Mouse (Mus musculus) forebrain, embryonic 15.5 days (tissue): ENCODE results near the gene Frrs1l. TPM values are rescaled to one million over a fixed set of nuclear protein-coding genes. Genes with fewer than 3 reads are reported as not detected.
A peak's percentile ranks its signal among the peaks of the same experiment; 100 is the strongest.

ENCODE experiments used
- ATAC-seq: fragments of 200-750 bp; cut with Nextera tagmentation; replicated peaks from 2 replicates; pipeline ENCODE4 v1.8.0; 2017; ENCODE audit warnings: mild to moderate bottlenecking, moderate TSS enrichment, moderate library complexity
- H3K27ac ChIP-seq: fragments of 300-500 bp; sonication (generic); replicated peaks from 2 replicates; pipeline ENCODE4 v1.5.1; 2015; ENCODE audit warnings: mild to moderate bottlenecking, inconsistent platforms
- H3K27me3 ChIP-seq: fragments of 300-500 bp; sonication (generic); 2 replicates; pipeline ENCODE4 v1.6.1; 2015; ENCODE audit warnings: inconsistent platforms
- H3K36me3 ChIP-seq: fragments of 300-500 bp; sonication (generic); 2 replicates; pipeline ENCODE4 v1.6.1; 2015; ENCODE audit warnings: mild to moderate bottlenecking, inconsistent platforms
- H3K4me1 ChIP-seq: fragments of 300-500 bp; sonication (generic); 2 replicates; pipeline ENCODE4 v1.6.1; 2015; ENCODE audit warnings: inconsistent platforms
- H3K4me2 ChIP-seq: fragments of 300-500 bp; sonication (generic); replicated peaks from 2 replicates; pipeline ENCODE4 v1.6.1; 2015; ENCODE audit warnings: mild to moderate bottlenecking, inconsistent platforms
- H3K4me3 ChIP-seq: fragments of 300-500 bp; sonication (generic); 2 replicates; pipeline ENCODE4 v1.5.1; 2015; ENCODE audit warnings: mild to moderate bottlenecking, inconsistent platforms
- H3K9ac ChIP-seq: fragments of 300-500 bp; sonication (generic); replicated peaks from 2 replicates; pipeline ENCODE4 v1.6.1; 2015; ENCODE audit warnings: mild to moderate bottlenecking, inconsistent platforms
- H3K9me3 ChIP-seq: fragments of 300-500 bp; sonication (generic); 2 replicates; pipeline ENCODE4 v1.6.1; 2016; ENCODE audit warnings: inconsistent platforms
- WGBS: fragments of 180-500 bp; shearing (Covaris S2); methylation state at CpG from one replicate; pipeline ENCODE4 v1.1.7; 2015; ENCODE audit warnings: mixed read lengths; 5-methylcytosine and 5-hydroxymethylcytosine counted together
- polyA plus RNA-seq: library from polyadenylated mRNA; unstranded; fragments of >200 nt; fragmentation: Nextera tagmentation; extraction: Ambion mirVana; gene quantifications from 2 replicates; pipeline ENCODE4 v1.2.1, GENCODE M21; 2015

Frrs1l gene
- polyA plus RNA-seq, 1 experiment from 2014 or later: 23.5 TPM

- Histone ChIP-seq H3K4me2 (no peak overlapping the region), H3K27me3 (no peaks in the 10 kb centered on the region), H3K4me1 (no peaks in the 10 kb centered on the region), H3K27ac (no peak overlapping the region), H3K4me3 (no peak overlapping the region), H3K36me3 (peaks cover 37% of the 10 kb centered on the region), H3K9me3 (no peaks in the 10 kb centered on the region), H3K9ac (no peak overlapping the region)
- ATAC-seq: no peak
- WGBS: 93% methylated on average over 6 of the region's 6 CpGs
These were observed 26.5 kb downstream of the Frrs1l start for GRCm38 (mm10) chr4:56963687-56964086.

- 85% methylated on average over 12 of the region's 12 CpGs for WGBS
- ATAC-seq: no peak
- Histone ChIP-seq H3K4me3 (no peak overlapping the region), H3K27ac (no peak overlapping the region), H3K27me3 (no peaks in the 10 kb centered on the region), H3K4me2 (no peak overlapping the region), H3K9ac (no peak overlapping the region), H3K36me3 (peaks cover 21% of the 10 kb centered on the region; the same call in 1 of the 2 replicates), H3K4me1 (no peaks in the 10 kb centered on the region), H3K9me3 (no peaks in the 10 kb centered on the region)
These were observed 28.8 kb downstream of the Frrs1l start for GRCm38 (mm10) chr4:56961320-56961925.

- Histone ChIP-seq H3K4me3 (no peak overlapping the region), H3K9ac (no peak overlapping the region), H3K4me1 (no peaks in the 10 kb centered on the region), H3K9me3 (no peaks in the 10 kb centered on the region), H3K27ac (no peak overlapping the region), H3K36me3 (peaks cover 16% of the 10 kb centered on the region; the same call in 1 of the 2 replicates), H3K27me3 (no peaks in the 10 kb centered on the region), H3K4me2 (no peak overlapping the region)
- 71% methylated on average over 9 of the region's 9 CpGs for WGBS
- no peak for ATAC-seq
These were observed 32.7 kb downstream of the Frrs1l start for GRCm38 (mm10) chr4:56957518-56957917.

GRCm38 (mm10) chr4:56953235-56953634, 37.0 kb downstream of the Frrs1l start:
- H3K9me3 ChIP-seq: no peaks in the 10 kb centered on the region
- H3K36me3 ChIP-seq: no peaks in the 10 kb centered on the region
- no peak overlapping the region for H3K4me3 ChIP-seq
- H3K27me3 ChIP-seq: no peaks in the 10 kb centered on the region
- no peak overlapping the region for H3K27ac ChIP-seq
- no peak overlapping the region for H3K4me2 ChIP-seq
- 70% methylated on average over 6 of the region's 6 CpGs for WGBS
- no peak for ATAC-seq
- H3K4me1 ChIP-seq: no peaks in the 10 kb centered on the region
- no peak overlapping the region for H3K9ac ChIP-seq

- Histone ChIP-seq H3K9ac (no peak overlapping the region), H3K9me3 (no peaks in the 10 kb centered on the region), H3K27ac (no peak overlapping the region), H3K36me3 (no peaks in the 10 kb centered on the region), H3K4me1 (peaks cover 2% of the 10 kb centered on the region; the same call in 1 of the 2 replicates), H3K27me3 (no peaks in the 10 kb centered on the region), H3K4me3 (no peak overlapping the region), H3K4me2 (no peak overlapping the region)
- ATAC-seq: no peak
- 88% methylated on average over 3 of the region's 3 CpGs for WGBS
These were observed 38.5 kb downstream of the Frrs1l start for GRCm38 (mm10) chr4:56951701-56952100.

- Histone ChIP-seq H3K4me2 (no peak overlapping the region), H3K4me3 (no peak overlapping the region), H3K9me3 (no peaks in the 10 kb centered on the region), H3K27me3 (no peaks in the 10 kb centered on the region), H3K27ac (no peak overlapping the region), H3K36me3 (no peaks in the 10 kb centered on the region), H3K4me1 (peaks cover 22% of the 10 kb centered on the region), H3K9ac (no peak overlapping the region)
- no peak for ATAC-seq
- 65% methylated on average over 6 of the region's 6 CpGs for WGBS
These were observed 40.7 kb downstream of the Frrs1l start for GRCm38 (mm10) chr4:56949494-56949893.

GRCm38 (mm10) chr4:56946641-56947640, 43.2 kb downstream of the Frrs1l start, which contains the start of gene Tmem245:
Tmem245 (minus strand) TSS chr4:56947437.
- peak within 1 kb of the TSS; percentile 92 for H3K9ac ChIP-seq
- no peaks in the 10 kb centered on the region for H3K36me3 ChIP-seq
- WGBS: under 1% methylated on average over 107 of the region's 107 CpGs
- peak within 1 kb of the TSS; percentile 99 for H3K4me2 ChIP-seq
- H3K27ac ChIP-seq: peak within 1 kb of the TSS; percentile 90
- peaks cover 23% of the 10 kb centered on the region for H3K4me1 ChIP-seq
- peak within 1 kb of the TSS; percentile 99 for H3K4me3 ChIP-seq
- ATAC-seq: peak; percentile 98
- H3K9me3 ChIP-seq: no peaks in the 10 kb centered on the region
- no peaks in the 10 kb centered on the region for H3K27me3 ChIP-seq

- H3K27me3 ChIP-seq: no peaks in the 10 kb centered on the region
- peak overlapping the region; percentile 92 for H3K9ac ChIP-seq
- WGBS: under 1% methylated on average over 14 of the region's 14 CpGs
These were observed 44.0 kb downstream of the Frrs1l start for GRCm38 (mm10) chr4:56946180-56946579.

GRCm38 (mm10) chr4:56944286-56944685, 45.9 kb downstream of the Frrs1l start:
- H3K4me3 ChIP-seq: no peak overlapping the region
- ATAC-seq: no peak
- no peaks in the 10 kb centered on the region for H3K9me3 ChIP-seq
- no peak overlapping the region for H3K4me2 ChIP-seq
- 64% methylated on average over 4 of the region's 4 CpGs for WGBS
- H3K27me3 ChIP-seq: no peaks in the 10 kb centered on the region
- no peak overlapping the region for H3K27ac ChIP-seq
- H3K36me3 ChIP-seq: no peaks in the 10 kb centered on the region
- H3K4me1 ChIP-seq: peaks cover 26% of the 10 kb centered on the region
- H3K9ac ChIP-seq: no peak overlapping the region

More at GRCm38 (mm10) chr4:56946180-56946579, 44.0 kb downstream of the Frrs1l start:
- H3K27ac ChIP-seq: peak overlapping the region; percentile 90; the same call in 1 of the 2 replicates
- peak overlapping the region; percentile 99 for H3K4me2 ChIP-seq
- H3K36me3 ChIP-seq: no peaks in the 10 kb centered on the region
- H3K4me1 ChIP-seq: peaks cover 26% of the 10 kb centered on the region
- no peaks in the 10 kb centered on the region for H3K9me3 ChIP-seq
- ATAC-seq: no peak
- peak overlapping the region; percentile 99 for H3K4me3 ChIP-seq

- H3K9me3 ChIP-seq: no peaks in the 10 kb centered on the region
- H3K27me3 ChIP-seq: no peaks in the 10 kb centered on the region
- WGBS: 31% methylated on average over 1 of the region's 1 CpGs
- peaks cover 26% of the 10 kb centered on the region for H3K4me1 ChIP-seq
- no peak overlapping the region for H3K27ac ChIP-seq
- no peak overlapping the region for H3K4me3 ChIP-seq
- no peak overlapping the region for H3K4me2 ChIP-seq
- no peaks in the 10 kb centered on the region for H3K36me3 ChIP-seq
- ATAC-seq: no peak
- H3K9ac ChIP-seq: no peak overlapping the region
These were observed 46.9 kb downstream of the Frrs1l start for GRCm38 (mm10) chr4:56943258-56943657.

GRCm38 (mm10) chr4:56942567-56942966, 47.6 kb downstream of the Frrs1l start:
- Histone ChIP-seq H3K36me3 (no peaks in the 10 kb centered on the region), H3K4me2 (no peak overlapping the region), H3K9me3 (no peaks in the 10 kb centered on the region), H3K4me3 (no peak overlapping the region), H3K27me3 (no peaks in the 10 kb centered on the region), H3K4me1 (peaks cover 26% of the 10 kb centered on the region), H3K9ac (no peak overlapping the region), H3K27ac (no peak overlapping the region)
- WGBS: 67% methylated on average over 1 of the region's 1 CpGs
- no peak for ATAC-seq

- H3K36me3 ChIP-seq: no peaks in the 10 kb centered on the region
- no peaks in the 10 kb centered on the region for H3K27me3 ChIP-seq
- no peak overlapping the region for H3K27ac ChIP-seq
- no peak overlapping the region for H3K9ac ChIP-seq
- ATAC-seq: no peak
- no peak overlapping the region for H3K4me3 ChIP-seq
- H3K4me1 ChIP-seq: peaks cover 22% of the 10 kb centered on the region
- no peaks in the 10 kb centered on the region for H3K9me3 ChIP-seq
- 29% methylated on average over 4 of the region's 4 CpGs for WGBS
- no peak overlapping the region for H3K4me2 ChIP-seq
These were observed 48.7 kb downstream of the Frrs1l start for GRCm38 (mm10) chr4:56941481-56941880.
